Mouse (Mus musculus) liver, embryonic 13.5 days (tissue): ENCODE data around the gene Slc28a2. TPM values are rescaled to one million over a fixed set of nuclear protein-coding genes. Genes with fewer than 3 reads are reported as not detected.
"Not testable (repeated sequence)": the region's sequence is repeated elsewhere in the genome, so short reads cannot be mapped to it uniquely, and the experiment has no call there.

ENCODE experiments used
- ATAC-seq: fragments of 200-750 bp; cut with Nextera tagmentation; 2 replicates; pipeline ENCODE4 v1.8.0; 2017; ENCODE audit warnings: low read depth, mild to moderate bottlenecking, moderate number of reproducible peaks, moderate library complexity
- DNase-seq: peaks from one replicate; pipeline ENCODE4 v3.0.0; 2022
- H3K27ac ChIP-seq: fragments of 300-500 bp; sonication (generic); 2 replicates; pipeline ENCODE4 v1.5.1; 2015; ENCODE audit warnings: moderate library complexity, mild to moderate bottlenecking, inconsistent platforms
- H3K27me3 ChIP-seq: fragments of 300-500 bp; sonication (generic); 2 replicates; pipeline ENCODE4 v1.6.1; 2015; ENCODE audit warnings: mild to moderate bottlenecking, inconsistent platforms
- H3K36me3 ChIP-seq: fragments of 300-500 bp; sonication (generic); 2 replicates; pipeline ENCODE4 v1.6.1; 2015; ENCODE audit warnings: mild to moderate bottlenecking, inconsistent platforms
- H3K4me1 ChIP-seq: fragments of 300-500 bp; sonication (generic); replicated peaks from 2 replicates; pipeline ENCODE4 v1.6.1; 2015; ENCODE audit warnings: inconsistent platforms
- H3K4me2 ChIP-seq: fragments of 300-500 bp; sonication (generic); 2 replicates; pipeline ENCODE4 v1.6.1; 2015; ENCODE audit warnings: inconsistent platforms, mild to moderate bottlenecking, moderate library complexity
- H3K4me3 ChIP-seq: fragments of 300-500 bp; sonication (generic); replicated peaks from 2 replicates; pipeline ENCODE4 v1.5.1; 2015; ENCODE audit warnings: mild to moderate bottlenecking, inconsistent platforms
- H3K9ac ChIP-seq: fragments of 300-500 bp; sonication (generic); 2 replicates; pipeline ENCODE4 v1.6.1; 2015; ENCODE audit warnings: mild to moderate bottlenecking, inconsistent platforms
- H3K9me3 ChIP-seq: fragments of 300-500 bp; sonication (generic); replicated peaks from 2 replicates; pipeline ENCODE4 v1.6.1; 2016; ENCODE audit warnings: inconsistent platforms
- WGBS: fragments of 180-500 bp; shearing (Covaris S2); methylation state at CpG from one replicate; pipeline ENCODE4 v1.1.7; 2015; ENCODE audit not compliant: insufficient replicate concordance; 5-methylcytosine and 5-hydroxymethylcytosine counted together
- polyA plus RNA-seq: library from polyadenylated mRNA; unstranded; fragments of >200 nt; fragmentation: Nextera tagmentation; extraction: Ambion mirVana; gene quantifications from 2 replicates; pipeline ENCODE4 v1.2.1, GENCODE M21; 2015

The Slc28a2 gene
- polyA plus RNA-seq, 1 experiment from 2014 or later = 0.35 TPM

DNA sequence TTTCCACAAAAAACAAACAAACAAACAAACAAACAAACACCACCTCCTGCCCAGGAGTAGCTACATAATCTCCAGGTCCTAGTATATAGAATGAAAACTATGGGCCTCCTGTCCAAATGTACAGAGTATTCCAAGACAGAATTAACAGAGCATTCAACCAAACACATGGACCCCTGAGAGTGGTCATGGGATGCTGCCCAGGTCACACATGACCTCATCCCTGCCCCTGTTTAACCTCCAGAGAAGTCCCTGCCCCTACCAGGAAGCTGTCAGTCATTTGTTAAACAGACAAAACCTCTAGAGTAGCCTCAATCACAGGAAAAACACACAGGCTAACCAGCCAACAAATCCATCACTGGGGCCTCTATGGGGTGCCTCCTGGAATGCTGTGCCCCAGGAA lies 50.3 kb downstream of the Slc28a2 start:
- H3K4me1 ChIP-seq = no peaks in the 10 kb centered on the region
- no peak overlapping the region for H3K27ac ChIP-seq
- H3K9me3 ChIP-seq = no peaks in the 10 kb centered on the region
- DNase-seq (no peak), ATAC-seq (no peak)
- no peak overlapping the region for H3K4me2 ChIP-seq
- H3K36me3 ChIP-seq = no peaks in the 10 kb centered on the region
- no peak overlapping the region for H3K9ac ChIP-seq
- H3K4me3 ChIP-seq = no peak overlapping the region
- H3K27me3 ChIP-seq = no peaks in the 10 kb centered on the region

DNA sequence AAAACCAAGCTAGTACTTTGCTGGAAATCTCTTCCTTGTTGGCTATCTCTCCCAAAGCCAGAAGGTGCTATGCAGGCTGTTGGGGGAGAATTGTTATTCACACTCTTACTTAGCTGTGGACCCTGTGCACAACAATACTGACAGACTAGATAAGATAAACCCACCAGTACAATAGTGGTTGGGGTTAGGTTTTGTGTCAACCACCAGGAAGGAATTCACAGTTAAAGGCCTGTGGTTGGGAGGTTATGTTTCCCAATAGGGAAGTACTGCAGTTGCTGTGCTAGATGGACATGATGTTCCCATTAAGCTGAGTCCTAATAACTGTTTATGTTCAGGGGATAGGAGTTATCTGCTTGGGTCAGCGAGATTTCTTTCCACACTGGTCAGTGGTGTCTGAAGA lies 57.5 kb downstream of the Slc28a2 start:
- 42% methylated on average over 1 of the region's 1 CpGs for WGBS
- H3K36me3 ChIP-seq, H3K27me3 ChIP-seq, H3K4me2 ChIP-seq, H3K9me3 ChIP-seq, H3K9ac ChIP-seq, ATAC-seq, H3K4me3 ChIP-seq, DNase-seq, H3K4me1 ChIP-seq, H3K27ac ChIP-seq: not testable (repeated sequence)

DNA sequence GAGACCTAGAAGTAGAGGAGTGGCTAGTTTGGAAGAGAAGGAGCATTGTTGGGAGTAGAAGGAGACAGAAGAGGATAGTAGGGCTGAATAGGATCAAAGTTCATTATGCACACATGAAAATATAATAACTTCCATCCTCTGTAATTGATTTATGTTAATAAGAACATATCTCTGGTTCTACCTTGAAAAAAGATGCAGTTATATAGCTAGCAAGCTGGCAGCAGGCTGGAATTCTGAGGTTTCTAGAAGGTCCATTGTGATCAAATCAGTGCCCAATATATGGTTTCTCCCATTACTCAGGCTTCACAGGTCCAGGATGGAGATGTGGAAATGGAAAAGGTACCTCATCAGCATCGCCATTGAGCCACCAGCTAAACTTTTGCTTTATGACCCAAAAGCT lies 58.4 kb downstream of the Slc28a2 start, which contains the start of gene Gm14085:
Gm14085 (plus strand) TSS at position 301 of the 400 bp plus-strand sequence.
- Histone ChIP-seq H3K27ac (no peak within 1 kb of the TSS), H3K27me3 (no peaks in the 10 kb centered on the region), H3K4me1 (no peaks in the 10 kb centered on the region), H3K4me3 (no peak within 1 kb of the TSS), H3K36me3 (no peaks in the 10 kb centered on the region), H3K9me3 (no peaks in the 10 kb centered on the region), H3K4me2 (no peak within 1 kb of the TSS), H3K9ac (no peak within 1 kb of the TSS)
- 69% methylated on average over 1 of the region's 1 CpGs for WGBS
- ATAC-seq (no peak), DNase-seq (no peak)

DNA sequence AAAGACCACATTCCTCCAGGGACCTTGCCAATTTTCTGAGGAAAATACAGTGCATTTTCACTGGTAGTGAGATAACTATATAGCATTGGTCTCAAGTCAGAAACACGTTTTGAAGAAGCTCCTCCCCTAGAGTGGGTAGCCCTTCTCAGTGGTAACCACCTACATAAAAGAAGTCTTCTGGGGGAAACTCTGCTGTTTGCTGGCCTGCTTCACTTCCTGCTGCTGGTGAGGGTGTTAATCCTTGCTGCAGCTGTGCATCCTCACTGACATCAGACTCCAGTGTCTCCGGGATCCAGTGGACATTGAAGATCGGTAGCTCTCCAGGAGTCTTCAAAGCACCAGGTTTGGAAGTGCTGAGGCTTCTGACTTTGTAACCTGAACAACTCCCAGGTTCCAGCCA lies 59.4 kb downstream of the Slc28a2 start:
- not testable (repeated sequence) for H3K27ac ChIP-seq, H3K4me2 ChIP-seq, DNase-seq, H3K9me3 ChIP-seq, H3K27me3 ChIP-seq, ATAC-seq, H3K4me1 ChIP-seq, H3K9ac ChIP-seq, H3K36me3 ChIP-seq, H3K4me3 ChIP-seq
- WGBS = 38% methylated on average over 3 of the region's 3 CpGs

DNA sequence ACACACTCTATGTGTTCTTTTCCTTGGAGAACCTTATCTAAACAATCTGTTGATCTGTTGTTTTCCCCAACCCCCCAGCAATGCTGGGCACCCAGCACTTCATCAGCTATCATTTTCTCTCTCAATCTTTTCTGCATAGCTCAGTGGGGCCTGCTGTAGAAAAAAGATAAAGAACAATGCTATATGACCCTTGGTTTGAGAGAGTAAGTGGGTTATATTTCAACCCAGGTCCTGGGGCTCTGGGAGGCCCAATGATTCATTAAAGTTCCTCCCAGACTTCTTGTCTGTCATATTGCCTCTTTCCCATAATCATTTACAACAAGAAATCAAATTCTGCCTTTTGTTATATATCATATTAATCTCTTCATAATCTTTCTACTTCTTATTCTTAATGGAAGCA lies 59.8 kb downstream of the Slc28a2 start:
- not testable (repeated sequence) for ATAC-seq, H3K9me3 ChIP-seq, DNase-seq, H3K9ac ChIP-seq, H3K27me3 ChIP-seq, H3K4me2 ChIP-seq, H3K27ac ChIP-seq, H3K4me3 ChIP-seq, H3K4me1 ChIP-seq, H3K36me3 ChIP-seq

DNA sequence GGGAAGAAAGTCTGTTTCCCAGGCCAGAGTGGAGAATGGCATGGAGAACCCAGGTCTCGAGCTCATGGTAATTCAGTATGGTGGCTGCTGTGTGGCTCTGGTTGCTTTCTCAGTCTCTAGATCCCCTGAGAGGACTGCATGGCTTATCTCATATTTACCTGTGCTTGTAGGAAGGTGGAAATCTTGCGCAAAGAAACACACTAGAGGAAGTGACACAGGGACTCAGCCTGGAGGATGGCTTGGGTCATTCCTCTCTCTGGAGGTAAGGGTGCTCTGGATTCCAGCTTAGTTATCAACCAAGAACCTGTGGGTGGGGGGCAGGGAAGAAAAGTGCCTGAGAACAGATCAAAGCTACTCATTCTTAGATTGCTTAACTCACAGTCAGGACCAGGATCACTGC lies 60.4 kb downstream of the Slc28a2 start:
- 57% methylated on average over 2 of the region's 2 CpGs for WGBS
- ATAC-seq = no peak
- H3K27ac ChIP-seq = no peak overlapping the region

More for the DNA sequence above, 60.4 kb downstream of the Slc28a2 start:
- DNase-seq = no peak
- Histone ChIP-seq H3K4me1 (no peaks in the 10 kb centered on the region), H3K4me2 (no peak overlapping the region), H3K27me3 (no peaks in the 10 kb centered on the region), H3K4me3 (no peak overlapping the region), H3K9me3 (no peaks in the 10 kb centered on the region), H3K9ac (no peak overlapping the region), H3K36me3 (no peaks in the 10 kb centered on the region)

Other genes starting within 250 kb of the Slc28a2 start
- gene Patl2, start 240.3 kb upstream of the Slc28a2 start, polyA plus RNA-seq = 0.06 TPM in 2 replicates
- gene Terb2, start 240.2 kb upstream of the Slc28a2 start, polyA plus RNA-seq = not detected in 2 replicates
- gene Sord, start 191.7 kb upstream of the Slc28a2 start, polyA plus RNA-seq = 146 and 178 TPM in 2 replicates
- gene Duox2, start 128.0 kb upstream of the Slc28a2 start, polyA plus RNA-seq = not detected in 2 replicates
- not detected in 2 replicates for gene Duoxa2, start 127.6 kb upstream of the Slc28a2 start, polyA plus RNA-seq
- gene Duoxa1, start 112.7 kb upstream of the Slc28a2 start, polyA plus RNA-seq = not detected in 2 replicates
- 0.02 TPM in 1 of 2 replicates, not detected in the other for gene Duox1, start 110.8 kb upstream of the Slc28a2 start, polyA plus RNA-seq
- gene Shf, start 57.3 kb upstream of the Slc28a2 start, polyA plus RNA-seq = 0.83 and 1.1 TPM in 2 replicates
- gene Gm14085, start 58.5 kb downstream of the Slc28a2 start, polyA plus RNA-seq = not detected in 2 replicates
- gene Gatm, start 184.8 kb downstream of the Slc28a2 start, polyA plus RNA-seq = 24.5 and 30.1 TPM in 2 replicates
- gene AA467197, start 210.5 kb downstream of the Slc28a2 start, polyA plus RNA-seq = 0.27 and 0.50 TPM in 2 replicates